Mouse (Mus musculus) adrenal gland, adult 10 weeks (tissue): ENCODE measurements around the gene Tnk2. TPM values are rescaled to one million over a fixed set of nuclear protein-coding genes. Genes with fewer than 3 reads are reported as not detected.

Experiments used
- polyA plus RNA-seq: library from polyadenylated mRNA; stranded (reverse); fragments of 350-450 nt; fragmentation: Illumina TruSeq; extraction: RNeasy Lipid Tissue Mini Kit (QIAGEN cat#74804); gene quantifications from one replicate; pipeline ENCODE4 v1.2.3, GENCODE M21; 2014; ENCODE audit warnings: low read depth, low replicate concordance

Gene Tnk2
- polyA plus RNA-seq, result 1.2 TPM

GRCm38 (mm10) chr16:32643661-32644061 is at the start of gene Tnk2:
Tnk2 (plus strand) TSS chr16:32643874.

GRCm38 (mm10) chr16:32608712-32609400 is 34.8 kb upstream of the Tnk2 start, which contains the start of gene Tfrc:
Tfrc (plus strand) TSS chr16:32608920.

Other genes with a start within 250 kb of the Tnk2 start
- not detected for gene Tm4sf19, start 243.4 kb upstream of the Tnk2 start, polyA plus RNA-seq
- 26.8 TPM for gene Tctex1d2, start 224.2 kb upstream of the Tnk2 start, polyA plus RNA-seq
- gene Pcyt1a, start 213.0 kb upstream of the Tnk2 start, polyA plus RNA-seq, result 61.6 TPM
- gene Slc51a, start 156.0 kb upstream of the Tnk2 start, polyA plus RNA-seq, result not detected
- gene Zdhhc19, start 147.6 kb upstream of the Tnk2 start, polyA plus RNA-seq, result not detected
- 70.3 TPM for gene Tfrc, start 35.0 kb upstream of the Tnk2 start, polyA plus RNA-seq
- gene Muc4, start 92.0 kb downstream of the Tnk2 start, polyA plus RNA-seq, result not detected
- gene Muc20, start 153.6 kb downstream of the Tnk2 start, polyA plus RNA-seq, result not detected
- gene Smbd1, start 166.6 kb downstream of the Tnk2 start, polyA plus RNA-seq, result not detected
- gene Fyttd1, start 233.6 kb downstream of the Tnk2 start, polyA plus RNA-seq, result 181 TPM
- 10.4 TPM for gene Rubcn, start 233.9 kb downstream of the Tnk2 start, polyA plus RNA-seq